Mouse (Mus musculus) myocyte (in vitro differentiated cells): ENCODE data around the gene Dlg1. TPM values are rescaled to one million over a fixed set of nuclear protein-coding genes. Genes with fewer than 3 reads are reported as not detected.

Source experiments
- H3K27me3 ChIP-seq: one replicate; pipeline ENCODE4 v1.6.1; 2011; ENCODE audit not compliant: control insufficient read depth, insufficient read depth, insufficient read length
- H3K36me3 ChIP-seq: one replicate; pipeline ENCODE4 v1.6.1; 2011; ENCODE audit not compliant: control insufficient read depth, insufficient read depth
- H3K4me2 ChIP-seq: one replicate; pipeline ENCODE4 v1.6.1; 2011; ENCODE audit warnings: low read depth, control low read depth
- H3K4me3 ChIP-seq: one replicate; pipeline ENCODE4 v1.5.1; 2011; ENCODE audit warnings: mild to moderate bottlenecking, control low read depth, moderate library complexity
- H3K79me2 ChIP-seq: one replicate; pipeline ENCODE4 v1.6.1; 2011; ENCODE audit not compliant: control insufficient read depth, insufficient read depth
- H3ac ChIP-seq: one replicate; pipeline ENCODE4 v1.6.1; 2011; ENCODE audit not compliant: control insufficient read depth, insufficient read length
- CEBPB ChIP-seq: IDR thresholded peaks from 2 replicates; pipeline ENCODE4 v1.6.1; 2011; ENCODE audit warnings: mild to moderate bottlenecking, moderate library complexity; ENCODE audit not compliant: poor library complexity, insufficient read depth, severe bottlenecking
- E2F4 ChIP-seq: IDR thresholded peaks from one replicate; pipeline ENCODE4 v1.6.1; 2011; ENCODE audit warnings: mild to moderate bottlenecking, control low read depth, moderate library complexity; ENCODE audit not compliant: insufficient read depth
- MAX ChIP-seq: IDR thresholded peaks from one replicate; pipeline ENCODE4 v1.6.1; 2011; ENCODE audit warnings: low read depth, mild to moderate bottlenecking, control low read depth
- MYOD1 ChIP-seq, 3 experiments: IDR thresholded peaks; one replicate each; pipeline ENCODE4 v1.6.1; 2011; ENCODE audit warnings: control low read depth in 2 of 3, low read depth in 2 of 3, mild to moderate bottlenecking in 2 of 3, moderate library complexity in 1 of 3; ENCODE audit not compliant: insufficient read length in 2 of 3, control insufficient read depth in 1 of 3
- MYOG ChIP-seq, 3 experiments: IDR thresholded peaks; one replicate each; pipeline ENCODE4 v1.6.1; 2011; ENCODE audit warnings: control low read depth in 2 of 3, low read depth in 2 of 3, mild to moderate bottlenecking in 2 of 3; ENCODE audit not compliant: insufficient read length in 2 of 3, control insufficient read depth in 1 of 3, insufficient read depth in 1 of 3
- POLR2A ChIP-seq: IDR thresholded peaks from one replicate; pipeline ENCODE4 v1.6.1; 2011; ENCODE audit warnings: low read depth, mild to moderate bottlenecking, control low read depth, moderate library complexity; ENCODE audit not compliant: insufficient read length
- POLR2AphosphoS2 ChIP-seq: IDR thresholded peaks from one replicate; pipeline ENCODE4 v1.6.1; 2011; ENCODE audit warnings: low read depth, control low read depth; ENCODE audit not compliant: insufficient read length
- REST ChIP-seq: IDR thresholded peaks from one replicate; pipeline ENCODE4 v1.6.1; 2011; ENCODE audit warnings: mild to moderate bottlenecking, control low read depth, moderate library complexity; ENCODE audit not compliant: insufficient read depth, insufficient read length
- SRF ChIP-seq: IDR thresholded peaks from one replicate; pipeline ENCODE4 v1.6.1; 2011; ENCODE audit warnings: low read depth; ENCODE audit not compliant: control insufficient read depth, insufficient read length
- TCF12 ChIP-seq: IDR thresholded peaks from one replicate; pipeline ENCODE4 v1.6.1; 2011; ENCODE audit warnings: mild to moderate bottlenecking, control low read depth; ENCODE audit not compliant: poor library complexity, insufficient read depth, severe bottlenecking
- TCF3 ChIP-seq: IDR thresholded peaks from one replicate; pipeline ENCODE4 v1.6.1; 2011; ENCODE audit warnings: low read depth, control low read depth; ENCODE audit not compliant: insufficient read length
- USF1 ChIP-seq: IDR thresholded peaks from one replicate; pipeline ENCODE4 v1.6.1; 2011; ENCODE audit warnings: low read depth, mild to moderate bottlenecking, control low read depth, moderate library complexity
- polyA plus RNA-seq: library from polyadenylated mRNA; unstranded; fragments of >200 nt; fragmentation: generic; extraction: Trizol; gene quantifications from one replicate; pipeline ENCODE4 v1.2.1, GENCODE M21; 2012; ENCODE audit warnings: missing spikeins

Dlg1 gene
- polyA plus RNA-seq, 1 experiment, result 23.2 TPM

GRCm38 (mm10) chr16:31653616-31654015, 9.6 kb upstream of the Dlg1 start:
- H3K4me2 ChIP-seq, result no peak overlapping the region
- H3K79me2 ChIP-seq, result no peaks in the 10 kb centered on the region
- TF ChIP-seq CEBPB, result no peak
- TF ChIP-seq USF1, result no peak
- no peak overlapping the region for H3K4me3 ChIP-seq
- H3K36me3 ChIP-seq, result no peaks in the 10 kb centered on the region
- no peak overlapping the region for H3ac ChIP-seq
- H3K27me3 ChIP-seq, result no peaks in the 10 kb centered on the region

DNA sequence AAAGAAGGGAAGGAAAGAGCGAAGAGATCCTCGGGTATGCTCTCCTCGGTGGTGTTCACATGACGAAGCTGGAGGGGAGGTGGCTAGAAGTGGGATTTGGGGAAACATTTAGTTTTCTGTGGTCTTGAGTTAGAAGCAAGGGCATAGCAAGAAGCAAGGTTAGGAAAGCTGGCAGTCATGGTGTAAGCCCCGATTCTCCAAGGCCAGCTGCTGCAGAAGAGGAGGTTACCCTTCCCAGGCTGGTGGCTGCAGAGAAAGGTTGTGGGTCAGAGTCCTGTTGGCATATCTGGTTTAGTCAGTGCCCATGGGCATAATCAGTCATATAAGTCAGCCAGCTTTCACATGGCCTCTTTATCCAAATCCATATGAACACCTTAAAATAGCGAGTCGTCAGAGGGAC, 9.2 kb upstream of the Dlg1 start:
- H3K4me3 ChIP-seq, result no peak overlapping the region
- no peak overlapping the region for H3K4me2 ChIP-seq
- no peaks in the 10 kb centered on the region for H3K27me3 ChIP-seq

DNA sequence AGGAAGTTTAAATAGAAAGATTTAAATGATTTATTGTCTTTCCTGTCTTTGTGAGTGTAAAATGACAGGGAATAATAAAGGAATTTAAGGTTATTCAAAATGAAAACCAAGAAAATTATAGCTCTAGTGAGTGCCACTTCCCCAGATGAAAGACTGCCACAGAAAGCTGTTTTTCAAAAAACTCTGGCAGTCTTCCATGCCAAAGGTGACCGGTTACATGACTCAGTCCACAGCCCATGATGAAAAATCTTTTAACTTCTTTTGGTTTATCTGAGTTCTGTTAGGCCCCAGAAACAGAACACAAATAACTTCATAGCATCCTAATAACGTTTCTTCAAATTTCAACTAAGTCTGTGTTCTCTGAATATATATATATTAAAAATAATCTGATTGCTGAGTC, 7.7 kb upstream of the Dlg1 start:
- Histone ChIP-seq H3ac (no peak overlapping the region), H3K27me3 (no peaks in the 10 kb centered on the region), H3K4me3 (no peak overlapping the region), H3K4me2 (no peak overlapping the region), H3K79me2 (no peaks in the 10 kb centered on the region), H3K36me3 (no peaks in the 10 kb centered on the region)
- TF ChIP-seq CEBPB (no peak), MYOD1 (IDR thresholded peaks at IDR 0.05; ENCODE audit: control insufficient read depth in 1 of 3, insufficient read length in 2 of 3, low read depth in 2 of 3) (no peak), TCF12 (no peak), USF1 (no peak), MYOG (IDR thresholded peaks at IDR 0.05; ENCODE audit: control insufficient read depth in 1 of 3, insufficient read depth in 1 of 3, insufficient read length in 2 of 3, low read depth in 2 of 3) (no peak), E2F4 (no peak), POLR2A (no peak), POLR2AphosphoS2 (no peak), MAX (no peak), SRF (no peak), REST (no peak), TCF3 (no peak)

More for the DNA sequence above, 9.2 kb upstream of the Dlg1 start:
- no peaks in the 10 kb centered on the region for H3K36me3 ChIP-seq
- H3K79me2 ChIP-seq, result no peaks in the 10 kb centered on the region
- TF ChIP-seq POLR2AphosphoS2 (no peak), TCF12 (no peak), MYOD1 (IDR thresholded peaks at IDR 0.05; ENCODE audit: control insufficient read depth in 1 of 3, insufficient read length in 2 of 3, low read depth in 2 of 3) (no peak), USF1 (no peak), POLR2A (no peak), TCF3 (no peak), MYOG (IDR thresholded peaks at IDR 0.05; ENCODE audit: control insufficient read depth in 1 of 3, insufficient read depth in 1 of 3, insufficient read length in 2 of 3, low read depth in 2 of 3) (no peak), CEBPB (no peak), MAX (no peak), REST (no peak), SRF (no peak)
- H3ac ChIP-seq, result no peak overlapping the region

- no peak overlapping the region for H3K4me3 ChIP-seq
- no peak overlapping the region for H3K4me2 ChIP-seq
- TF ChIP-seq USF1 (no peak), CEBPB (no peak), REST (no peak), MYOG (IDR thresholded peaks at IDR 0.05; ENCODE audit: control insufficient read depth in 1 of 3, insufficient read depth in 1 of 3, insufficient read length in 2 of 3, low read depth in 2 of 3) (no peak), SRF (no peak), MAX (no peak), MYOD1 (IDR thresholded peaks at IDR 0.05; ENCODE audit: control insufficient read depth in 1 of 3, insufficient read length in 2 of 3, low read depth in 2 of 3) (no peak), POLR2AphosphoS2 (no peak), POLR2A (no peak), TCF12 (no peak), TCF3 (no peak), E2F4 (no peak)
- H3K79me2 ChIP-seq, result no peaks in the 10 kb centered on the region
- H3ac ChIP-seq, result no peak overlapping the region
- no peaks in the 10 kb centered on the region for H3K36me3 ChIP-seq
- no peaks in the 10 kb centered on the region for H3K27me3 ChIP-seq
Observed at GRCm38 (mm10) chr16:31657502-31657901, 5.7 kb upstream of the Dlg1 start.

GRCm38 (mm10) chr16:31658539-31659334, 4.5 kb upstream of the Dlg1 start:
- Histone ChIP-seq H3K36me3 (no peaks in the 10 kb centered on the region), H3K27me3 (no peaks in the 10 kb centered on the region), H3K4me3 (no peak overlapping the region), H3K79me2 (no peaks in the 10 kb centered on the region), H3K4me2 (no peak overlapping the region), H3ac (no peak overlapping the region)
- TF ChIP-seq TCF12, result no peak
- no peak for TF ChIP-seq CEBPB
- no peak for TF ChIP-seq TCF3
- TF ChIP-seq E2F4, result no peak
- no peak for TF ChIP-seq SRF
- no peak for TF ChIP-seq MYOG (IDR thresholded peaks at IDR 0.05; ENCODE audit: control insufficient read depth in 1 of 3, insufficient read depth in 1 of 3, insufficient read length in 2 of 3, low read depth in 2 of 3)
- no peak for TF ChIP-seq POLR2A
- no peak for TF ChIP-seq USF1
- TF ChIP-seq MYOD1 (IDR thresholded peaks at IDR 0.05; ENCODE audit: control insufficient read depth in 1 of 3, insufficient read length in 2 of 3, low read depth in 2 of 3), result no peak
